Mouse (Mus musculus) myocyte (in vitro differentiated cells): ENCODE results near the gene Snrnp48.

ENCODE experiments used
- MAX ChIP-seq: IDR thresholded peaks from one replicate; pipeline ENCODE4 v1.6.1; 2011; ENCODE audit warnings: low read depth, mild to moderate bottlenecking, control low read depth
- POLR2A ChIP-seq: IDR thresholded peaks from one replicate; pipeline ENCODE4 v1.6.1; 2011; ENCODE audit warnings: low read depth, mild to moderate bottlenecking, control low read depth, moderate library complexity; ENCODE audit not compliant: insufficient read length
- POLR2AphosphoS2 ChIP-seq: IDR thresholded peaks from one replicate; pipeline ENCODE4 v1.6.1; 2011; ENCODE audit warnings: low read depth, control low read depth; ENCODE audit not compliant: insufficient read length
- REST ChIP-seq: IDR thresholded peaks from one replicate; pipeline ENCODE4 v1.6.1; 2011; ENCODE audit warnings: mild to moderate bottlenecking, control low read depth, moderate library complexity; ENCODE audit not compliant: insufficient read depth, insufficient read length
- TCF12 ChIP-seq: IDR thresholded peaks from one replicate; pipeline ENCODE4 v1.6.1; 2011; ENCODE audit warnings: mild to moderate bottlenecking, control low read depth; ENCODE audit not compliant: poor library complexity, insufficient read depth, severe bottlenecking
- USF1 ChIP-seq: IDR thresholded peaks from one replicate; pipeline ENCODE4 v1.6.1; 2011; ENCODE audit warnings: low read depth, mild to moderate bottlenecking, control low read depth, moderate library complexity

DNA sequence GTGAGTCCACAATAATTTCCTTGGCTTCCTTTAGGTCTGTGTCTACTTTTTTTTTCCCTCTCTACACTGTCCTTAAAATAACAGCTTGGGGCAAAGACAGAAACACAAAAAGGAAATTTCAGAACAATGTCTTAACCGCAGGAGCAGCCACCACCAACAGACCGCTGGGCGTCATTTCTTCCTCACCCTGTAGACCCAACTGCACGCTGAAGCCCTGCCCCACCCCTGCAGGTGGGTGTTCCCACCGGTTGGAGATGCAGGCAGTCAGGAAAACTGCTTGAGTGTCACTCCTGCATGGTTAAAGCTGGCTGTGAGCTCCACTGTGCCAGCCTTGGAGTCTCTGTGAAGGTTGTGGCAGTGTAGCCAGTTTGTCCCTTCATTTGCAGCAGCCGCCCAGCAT, 47.1 kb upstream of the Snrnp48 start:
- TF ChIP-seq POLR2A (no peak), USF1 (no peak), MAX (no peak), POLR2AphosphoS2 (no peak), TCF12 (no peak), REST (no peak)
